Mouse (Mus musculus): Measurements from ENCODE around the gene Akirin2. TPM values are rescaled to one million over a fixed set of nuclear protein-coding genes. Genes with fewer than 3 reads are reported as not detected.

Gene Akirin2
- total and polyA plus RNA-seq, 2 experiments from 2014 or later = 82.1 to 82.5 TPM

DNA sequence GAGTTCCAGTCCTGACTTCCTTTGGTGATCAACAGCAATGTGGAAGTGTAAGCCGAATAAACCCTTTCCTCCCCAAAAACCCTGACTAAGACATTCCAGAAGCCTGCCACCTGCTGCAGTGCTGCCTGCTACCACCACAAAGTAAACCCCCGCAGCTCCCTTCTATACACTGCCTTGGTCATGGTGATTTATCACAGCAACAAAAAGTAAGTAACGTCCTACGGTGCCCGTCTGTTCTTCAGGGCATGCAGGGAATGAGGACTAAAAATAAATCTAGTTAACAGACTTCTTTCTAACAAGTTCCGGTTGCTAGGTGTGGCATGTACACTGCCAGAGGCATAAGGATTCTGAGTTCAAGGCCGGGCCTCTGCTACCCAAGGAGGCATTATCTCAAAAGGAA lies 31.3 kb downstream of the Akirin2 start:
- Histone ChIP-seq H3K4me2 (ENCODE audit: low read depth, low read length) (no peak overlapping the region), H3K36me3 (ENCODE audit: insufficient read depth, low read length) (peaks cover 60% of the 10 kb centered on the region), H3K4me1 (ENCODE audit: insufficient read depth, low read length) (no peaks in the 10 kb centered on the region), H3K27me3 (ENCODE audit: insufficient read depth, low read length) (no peaks in the 10 kb centered on the region), H3K27ac (no peak overlapping the region), H3K4me3 (ENCODE audit: low read length) (no peak overlapping the region), H3K9me3 (ENCODE audit: low read length) (no peaks in the 10 kb centered on the region), H3K9ac (replicated peaks; ENCODE audit: low read length) (no peak overlapping the region)
- ATAC-seq (no peak), DNase-seq (ENCODE audit: low spot score) (no peak)
- WGBS = 41% methylated on average over 7 of the region's 7 CpGs
- no peak for TF ChIP-seq CTCF (IDR thresholded peaks at IDR 0.05; ENCODE audit: low read depth)

DNA sequence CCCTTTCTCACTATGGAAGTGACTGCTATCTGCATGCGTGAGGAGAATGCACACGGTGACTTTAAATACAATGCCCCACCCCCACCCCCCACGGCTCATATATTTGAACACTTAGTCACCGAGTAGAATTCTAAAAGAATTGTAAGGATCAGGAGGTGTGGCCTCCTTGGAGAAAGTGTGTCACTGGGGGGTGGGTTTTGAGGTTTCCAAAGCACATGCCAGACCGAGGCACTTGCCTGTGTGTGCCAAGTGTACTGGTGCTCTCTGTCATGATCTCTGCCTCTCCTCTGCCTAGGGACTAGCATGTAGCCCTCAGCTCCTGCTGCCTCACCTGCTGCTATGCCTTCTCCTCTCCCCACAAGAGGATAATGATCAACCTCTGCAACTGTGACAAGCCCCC lies 31.7 kb downstream of the Akirin2 start:
- H3K9me3 ChIP-seq (ENCODE audit: low read length) = no peaks in the 10 kb centered on the region
- no peak for DNase-seq (ENCODE audit: low spot score)
- no peak overlapping the region for H3K27ac ChIP-seq
- H3K4me1 ChIP-seq (ENCODE audit: insufficient read depth, low read length) = no peaks in the 10 kb centered on the region
- no peak overlapping the region for H3K9ac ChIP-seq (replicated peaks; ENCODE audit: low read length)
- H3K36me3 ChIP-seq (ENCODE audit: insufficient read depth, low read length) = peaks cover 58% of the 10 kb centered on the region
- 49% methylated on average over 5 of the region's 5 CpGs for WGBS
- no peak overlapping the region for H3K4me3 ChIP-seq (ENCODE audit: low read length)
- H3K4me2 ChIP-seq (ENCODE audit: low read depth, low read length) = no peak overlapping the region
- 0 out of 2 replicates have a peak, but pooled peaks have one; percentile 43 for ATAC-seq
- H3K27me3 ChIP-seq (ENCODE audit: insufficient read depth, low read length) = no peaks in the 10 kb centered on the region
- TF ChIP-seq CTCF (IDR thresholded peaks at IDR 0.05; ENCODE audit: low read depth) = no peak

DNA sequence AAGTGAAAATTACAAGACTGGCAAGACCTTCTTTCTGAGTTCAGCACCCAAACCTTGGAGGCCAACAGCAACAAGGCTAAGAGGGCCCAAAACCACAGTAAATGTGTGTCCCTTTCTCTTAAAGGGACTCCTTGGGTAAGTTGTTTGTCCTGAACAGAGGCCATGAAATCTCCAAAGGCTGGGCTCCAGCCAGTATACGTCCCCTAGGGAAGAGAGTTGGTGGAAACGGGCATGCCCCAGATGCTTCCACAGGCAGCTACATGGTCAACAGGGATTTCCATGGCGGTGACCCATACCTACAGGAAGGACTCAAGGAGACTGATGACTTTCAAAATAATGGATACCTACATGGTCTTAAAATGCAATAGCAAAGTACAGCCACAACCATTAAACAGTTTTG lies 32.7 kb downstream of the Akirin2 start:
- no peaks in the 10 kb centered on the region for H3K27me3 ChIP-seq (ENCODE audit: insufficient read depth, low read length)
- H3K9me3 ChIP-seq (ENCODE audit: low read length) = no peaks in the 10 kb centered on the region
- H3K4me2 ChIP-seq (ENCODE audit: low read depth, low read length) = no peak overlapping the region
- H3K4me1 ChIP-seq (ENCODE audit: insufficient read depth, low read length) = no peaks in the 10 kb centered on the region
- H3K9ac ChIP-seq (replicated peaks; ENCODE audit: low read length) = no peak overlapping the region
- WGBS = 86% methylated on average over 3 of the region's 3 CpGs
- TF ChIP-seq CTCF (IDR thresholded peaks at IDR 0.05; ENCODE audit: low read depth) = no peak
- ATAC-seq (no peak), DNase-seq (ENCODE audit: low spot score) (no peak)
- peaks cover 53% of the 10 kb centered on the region for H3K36me3 ChIP-seq (ENCODE audit: insufficient read depth, low read length)
- no peak overlapping the region for H3K4me3 ChIP-seq (ENCODE audit: low read length)
- no peak overlapping the region for H3K27ac ChIP-seq

DNA sequence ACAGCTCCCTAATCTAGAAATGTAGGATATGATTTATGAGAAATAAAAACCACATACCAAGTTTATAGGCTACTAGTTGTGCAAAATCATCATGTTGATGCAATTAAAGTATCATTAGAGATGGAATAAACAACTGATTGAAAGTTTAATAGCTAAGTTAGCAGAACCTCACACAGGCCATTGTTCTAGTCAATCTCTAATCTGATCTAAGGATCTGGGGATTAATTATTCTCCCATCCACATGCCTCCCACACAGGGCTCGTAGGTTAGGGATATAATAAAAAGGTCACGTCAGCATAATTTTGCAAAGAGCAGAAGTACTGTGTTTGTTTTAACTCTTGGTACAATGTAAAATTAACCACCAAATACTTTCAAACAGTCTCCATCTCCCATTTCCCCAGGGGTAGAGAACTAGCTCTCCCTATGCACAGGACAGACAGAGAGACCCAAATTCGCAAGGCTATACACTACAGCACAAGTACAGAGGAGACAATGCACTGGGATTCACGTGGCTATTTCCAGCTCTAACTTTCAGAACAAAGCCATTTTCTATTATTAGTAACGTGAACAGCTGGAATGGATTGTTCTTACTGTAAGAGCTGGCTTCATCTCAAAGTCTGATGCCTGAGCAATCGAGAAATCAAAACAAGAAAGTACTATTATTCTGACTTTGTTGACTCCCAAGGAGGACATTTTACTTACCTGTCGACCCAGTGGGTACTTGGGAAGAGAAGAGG lies 34.3 kb downstream of the Akirin2 start:
- peaks cover 41% of the 10 kb centered on the region for H3K36me3 ChIP-seq (ENCODE audit: insufficient read depth, low read length)

DNA sequence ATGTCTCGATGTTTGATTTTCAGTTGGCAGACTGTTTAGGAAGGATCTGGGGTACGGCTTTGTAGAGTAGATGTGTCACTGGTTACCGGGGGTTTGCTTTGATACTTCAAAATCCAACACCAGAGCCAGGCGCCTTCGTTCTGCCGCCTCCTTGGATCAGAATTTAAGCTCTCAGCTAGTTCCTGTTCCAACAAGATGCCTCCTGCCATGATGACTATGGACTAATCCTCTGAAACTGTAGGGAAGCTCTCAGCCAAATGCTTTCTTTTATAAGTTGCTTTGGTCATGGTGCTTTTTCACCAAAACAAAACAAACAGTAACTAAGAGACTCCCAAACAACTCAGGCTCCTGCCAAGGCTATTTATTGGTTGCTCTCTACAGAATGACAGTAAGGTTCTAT lies 52.4 kb downstream of the Akirin2 start:
- no peak overlapping the region for H3K4me3 ChIP-seq (ENCODE audit: low read length)
- peaks cover 16% of the 10 kb centered on the region for H3K36me3 ChIP-seq (ENCODE audit: insufficient read depth, low read length)
- H3K4me1 ChIP-seq (ENCODE audit: insufficient read depth, low read length) = no peaks in the 10 kb centered on the region
- H3K27ac ChIP-seq = no peak overlapping the region
- H3K9ac ChIP-seq (replicated peaks; ENCODE audit: low read length) = no peak overlapping the region
- H3K9me3 ChIP-seq (ENCODE audit: low read length) = no peaks in the 10 kb centered on the region
- H3K27me3 ChIP-seq (ENCODE audit: insufficient read depth, low read length) = no peaks in the 10 kb centered on the region
- no peak overlapping the region for H3K4me2 ChIP-seq (ENCODE audit: low read depth, low read length)
- peak; percentile 48 for DNase-seq (ENCODE audit: low spot score)
- peak; percentile 83 for ATAC-seq
- WGBS = 62% methylated on average over 6 of the region's 6 CpGs
- no peak for TF ChIP-seq CTCF (IDR thresholded peaks at IDR 0.05; ENCODE audit: low read depth)

More for the DNA sequence above, 34.3 kb downstream of the Akirin2 start:
- no peaks in the 10 kb centered on the region for H3K27me3 ChIP-seq (ENCODE audit: insufficient read depth, low read length)
- H3K4me2 ChIP-seq (ENCODE audit: low read depth, low read length) = no peak overlapping the region
- 78% methylated on average over 7 of the region's 7 CpGs for WGBS
- ATAC-seq (no peak), DNase-seq (ENCODE audit: low spot score) (no peak)
- no peak for TF ChIP-seq CTCF (IDR thresholded peaks at IDR 0.05; ENCODE audit: low read depth)
- no peak overlapping the region for H3K4me3 ChIP-seq (ENCODE audit: low read length)
- no peak overlapping the region for H3K9ac ChIP-seq (replicated peaks; ENCODE audit: low read length)
- no peak overlapping the region for H3K27ac ChIP-seq
- H3K4me1 ChIP-seq (ENCODE audit: insufficient read depth, low read length) = no peaks in the 10 kb centered on the region
- H3K9me3 ChIP-seq (ENCODE audit: low read length) = no peaks in the 10 kb centered on the region

DNA sequence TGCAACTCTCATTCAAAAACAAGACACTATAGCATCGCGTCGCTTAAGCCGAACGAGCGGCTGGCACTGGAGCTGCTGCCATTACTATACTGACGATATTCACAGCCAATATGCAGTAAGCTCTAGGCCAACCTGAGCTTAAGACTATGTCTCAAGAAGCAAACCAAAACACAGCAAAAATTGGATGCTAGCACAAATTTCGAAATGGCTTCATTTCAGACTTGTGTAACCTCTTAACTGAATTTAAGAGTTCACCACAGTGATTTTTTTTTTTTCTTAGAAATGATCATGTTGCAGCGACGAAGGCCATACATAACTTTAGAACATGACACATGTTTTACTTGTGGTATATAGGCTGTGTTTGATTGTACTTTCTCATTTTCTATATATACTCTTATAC lies 55.9 kb downstream of the Akirin2 start:
- H3K9me3 ChIP-seq (ENCODE audit: low read length) = no peaks in the 10 kb centered on the region
- 95% methylated on average over 10 of the region's 10 CpGs for WGBS
- ATAC-seq = no peak
- peaks cover 13% of the 10 kb centered on the region; the same call in 1 of the 2 replicates for H3K36me3 ChIP-seq (ENCODE audit: insufficient read depth, low read length)
- DNase-seq (ENCODE audit: low spot score) = no peak
- TF ChIP-seq CTCF (IDR thresholded peaks at IDR 0.05; ENCODE audit: low read depth) = no peak
- no peak overlapping the region for H3K27ac ChIP-seq
- H3K4me2 ChIP-seq (ENCODE audit: low read depth, low read length) = no peak overlapping the region
- H3K27me3 ChIP-seq (ENCODE audit: insufficient read depth, low read length) = no peaks in the 10 kb centered on the region
- H3K9ac ChIP-seq (replicated peaks; ENCODE audit: low read length) = no peak overlapping the region
- H3K4me3 ChIP-seq (ENCODE audit: low read length) = no peak overlapping the region
- H3K4me1 ChIP-seq (ENCODE audit: insufficient read depth, low read length) = no peaks in the 10 kb centered on the region

DNA sequence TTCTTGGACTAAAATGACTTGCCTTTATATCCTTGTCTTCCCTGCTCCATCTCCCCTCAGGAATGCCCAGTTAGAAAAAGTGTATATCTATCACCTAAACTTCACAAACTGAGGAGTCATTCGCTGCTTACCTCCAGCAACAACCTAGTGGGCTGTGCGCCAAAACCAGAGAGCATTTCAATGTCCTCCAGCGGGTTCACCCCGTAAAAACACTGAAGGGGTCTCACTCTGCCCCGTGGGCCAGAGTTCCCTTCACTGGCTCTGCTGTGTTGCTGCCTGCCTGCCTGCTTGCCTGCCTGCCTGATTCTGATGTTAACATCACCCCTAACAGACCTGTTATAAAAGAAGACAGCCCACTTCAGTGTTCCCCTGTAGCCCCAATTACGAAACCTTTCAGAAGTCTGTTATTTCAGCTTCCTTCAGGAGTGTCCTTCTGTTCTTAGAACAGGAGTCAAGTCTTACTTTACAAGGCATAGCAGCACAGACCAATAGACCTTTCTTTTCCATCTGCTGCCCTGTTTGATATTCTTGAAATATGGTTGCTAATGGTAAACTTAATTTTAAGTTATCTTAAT lies 62.9 kb downstream of the Akirin2 start:
- Histone ChIP-seq H3K27ac (no peak overlapping the region), H3K36me3 (ENCODE audit: insufficient read depth, low read length) (peaks cover 5% of the 10 kb centered on the region; the same call in 1 of the 2 replicates), H3K4me3 (ENCODE audit: low read length) (peak overlapping the region; percentile 65), H3K9ac (replicated peaks; ENCODE audit: low read length) (peak overlapping the region; percentile 73), H3K4me1 (ENCODE audit: insufficient read depth, low read length) (peaks cover 17% of the 10 kb centered on the region), H3K4me2 (ENCODE audit: low read depth, low read length) (peak overlapping the region; percentile 82), H3K27me3 (ENCODE audit: insufficient read depth, low read length) (no peaks in the 10 kb centered on the region), H3K9me3 (ENCODE audit: low read length) (no peaks in the 10 kb centered on the region)
- DNase-seq (ENCODE audit: low spot score) (no peak), ATAC-seq (no peak)
- 61% methylated on average over 6 of the region's 6 CpGs for WGBS
- TF ChIP-seq CTCF (IDR thresholded peaks at IDR 0.05; ENCODE audit: low read depth) = no peak
